Mouse (Mus musculus) mature B cell (primary cell): ENCODE measurements around the gene Etl4.

ENCODE experiments used
- in situ Hi-C: fragments of 300-500 bp; cut with MboI; formaldehyde crosslinking; loops from 2 replicates; pipeline ENCODE4 v1.14.3; 2019

The Etl4 gene

GRCm38 (mm10) chr2:20711024-20711423 is 801.4 kb downstream of the Etl4 start:
- in situ Hi-C loops, result no loop called here

- in situ Hi-C loops, result no loop called here
Measured at GRCm38 (mm10) chr2:20719105-20719504, 809.5 kb downstream of the Etl4 start.

- in situ Hi-C loops, result no loop called here
Measured at GRCm38 (mm10) chr2:20721098-20721497, 811.5 kb downstream of the Etl4 start.

GRCm38 (mm10) chr2:20722165-20722991 is 812.8 kb downstream of the Etl4 start:
- in situ Hi-C loops, result no loop called here

- in situ Hi-C loops, result no loop called here
Measured at GRCm38 (mm10) chr2:20723990-20724745, 814.6 kb downstream of the Etl4 start.

- in situ Hi-C loops, result no loop called here
Measured at GRCm38 (mm10) chr2:20726974-20727373, 817.4 kb downstream of the Etl4 start.

- in situ Hi-C loops, result no loop called here
Measured at GRCm38 (mm10) chr2:20727752-20728438, 818.3 kb downstream of the Etl4 start.

- in situ Hi-C loops, result no loop called here
Measured at GRCm38 (mm10) chr2:20735444-20735843, 825.9 kb downstream of the Etl4 start.

- in situ Hi-C loops, result no loop called here
Measured at GRCm38 (mm10) chr2:20736324-20737015, 826.9 kb downstream of the Etl4 start.

GRCm38 (mm10) chr2:20737112-20737808 is 827.7 kb downstream of the Etl4 start:
- in situ Hi-C loops, result no loop called here

GRCm38 (mm10) chr2:20737837-20738236 is 828.3 kb downstream of the Etl4 start:
- in situ Hi-C loops, result no loop called here

GRCm38 (mm10) chr2:20747723-20748122 is 838.1 kb downstream of the Etl4 start:
- in situ Hi-C loops, result no loop called here

- in situ Hi-C loops, result no loop called here
Measured at GRCm38 (mm10) chr2:20748481-20748880, 838.9 kb downstream of the Etl4 start.

- in situ Hi-C loops, result no loop called here
Measured at GRCm38 (mm10) chr2:20749687-20750086, 840.1 kb downstream of the Etl4 start.

GRCm38 (mm10) chr2:20753282-20754110 is 843.9 kb downstream of the Etl4 start:
- in situ Hi-C loops, result no loop called here

GRCm38 (mm10) chr2:20756964-20757363 is 847.4 kb downstream of the Etl4 start:
- in situ Hi-C loops, result no loop called here

GRCm38 (mm10) chr2:20759045-20759662 is 849.6 kb downstream of the Etl4 start:
- in situ Hi-C loops, result no loop called here

GRCm38 (mm10) chr2:20761320-20761719 is 851.7 kb downstream of the Etl4 start:
- in situ Hi-C loops, result no loop called here

- in situ Hi-C loops, result no loop called here
Measured at GRCm38 (mm10) chr2:20761751-20762150, 852.2 kb downstream of the Etl4 start.
